Mouse (Mus musculus) intestine, embryonic 15.5 days (tissue): ENCODE measurements around the gene Grk2. TPM values are rescaled to one million over a fixed set of nuclear protein-coding genes. Genes with fewer than 3 reads are reported as not detected.

Source experiments
- ATAC-seq: fragments of 200-750 bp; cut with Nextera tagmentation; 2 replicates; pipeline ENCODE4 v1.8.0; 2017; ENCODE audit warnings: moderate TSS enrichment, moderate library complexity
- H3K27ac ChIP-seq: fragments of 300-500 bp; sonication (generic); 2 replicates; pipeline ENCODE4 v1.5.1; 2015; ENCODE audit warnings: mild to moderate bottlenecking, inconsistent platforms
- H3K27me3 ChIP-seq: fragments of 300-500 bp; sonication (generic); replicated peaks from 2 replicates; pipeline ENCODE4 v1.6.1; 2015; ENCODE audit warnings: inconsistent platforms
- H3K36me3 ChIP-seq: fragments of 300-500 bp; sonication (generic); 2 replicates; pipeline ENCODE4 v1.6.1; 2015; ENCODE audit warnings: inconsistent platforms
- H3K4me1 ChIP-seq: fragments of 300-500 bp; sonication (generic); replicated peaks from 2 replicates; pipeline ENCODE4 v1.6.1; 2015; ENCODE audit warnings: inconsistent platforms
- H3K4me2 ChIP-seq: fragments of 300-500 bp; sonication (generic); replicated peaks from 2 replicates; pipeline ENCODE4 v1.6.1; 2015; ENCODE audit warnings: mild to moderate bottlenecking, inconsistent platforms
- H3K4me3 ChIP-seq: fragments of 300-500 bp; sonication (generic); replicated peaks from 2 replicates; pipeline ENCODE4 v1.5.1; 2015; ENCODE audit warnings: inconsistent platforms
- H3K9ac ChIP-seq: fragments of 300-500 bp; sonication (generic); 2 replicates; pipeline ENCODE4 v1.6.1; 2015; ENCODE audit warnings: inconsistent platforms
- H3K9me3 ChIP-seq: fragments of 300-500 bp; sonication (generic); 2 replicates; pipeline ENCODE4 v1.6.1; 2016; ENCODE audit warnings: inconsistent platforms
- WGBS: fragments of 180-500 bp; shearing (Covaris S2); methylation state at CpG from one replicate; pipeline ENCODE4 v1.1.7; 2015; 5-methylcytosine and 5-hydroxymethylcytosine counted together
- polyA plus RNA-seq: library from polyadenylated mRNA; unstranded; fragments of >200 nt; fragmentation: Nextera tagmentation; extraction: Ambion mirVana; gene quantifications from 2 replicates; pipeline ENCODE4 v1.2.1, GENCODE M21; 2015

Grk2 gene
- polyA plus RNA-seq = 18.2 and 18.3 TPM in 2 replicates

- peak; percentile 87 for ATAC-seq
- WGBS = under 1% methylated on average over 32 of the region's 46 CpGs
- Histone ChIP-seq H3K27me3 (no peaks in the 10 kb centered on the region), H3K36me3 (no peaks in the 10 kb centered on the region), H3K27ac (peak within 1 kb of the TSS; percentile 89), H3K4me3 (peak within 1 kb of the TSS; percentile 96), H3K9ac (peak within 1 kb of the TSS; percentile 97), H3K9me3 (no peaks in the 10 kb centered on the region), H3K4me1 (peaks cover 37% of the 10 kb centered on the region), H3K4me2 (peak within 1 kb of the TSS; percentile 80)
Measured at GRCm38 (mm10) chr19:4306190-4306577, at the start of gene Grk2. Gene Grk2, minus strand, starts transcription at chr19:4306222.

- H3K27me3 ChIP-seq = no peaks in the 10 kb centered on the region
- H3K4me1 ChIP-seq = no peaks in the 10 kb centered on the region
- H3K9ac ChIP-seq = no peak overlapping the region
- H3K4me2 ChIP-seq = no peak overlapping the region
- peaks cover 25% of the 10 kb centered on the region for H3K36me3 ChIP-seq
- no peak for ATAC-seq
- H3K4me3 ChIP-seq = no peak overlapping the region
- no peak overlapping the region for H3K27ac ChIP-seq
- WGBS = 88% methylated on average over 2 of the region's 2 CpGs
- no peaks in the 10 kb centered on the region for H3K9me3 ChIP-seq
Measured at GRCm38 (mm10) chr19:4349455-4349854, 43.4 kb upstream of the Grk2 start.

- Histone ChIP-seq H3K36me3 (peaks cover 32% of the 10 kb centered on the region), H3K9ac (no peak overlapping the region), H3K4me2 (no peak overlapping the region), H3K27me3 (no peaks in the 10 kb centered on the region), H3K27ac (no peak overlapping the region), H3K9me3 (no peaks in the 10 kb centered on the region), H3K4me3 (no peak overlapping the region), H3K4me1 (no peaks in the 10 kb centered on the region)
- no peak for ATAC-seq
- 83% methylated on average over 1 of the region's 1 CpGs for WGBS
Measured at GRCm38 (mm10) chr19:4346479-4346878, 40.5 kb upstream of the Grk2 start.

- Histone ChIP-seq H3K36me3 (peaks cover 16% of the 10 kb centered on the region; the same call in 1 of the 2 replicates), H3K27me3 (no peaks in the 10 kb centered on the region), H3K4me2 (no peak overlapping the region), H3K4me3 (no peak overlapping the region), H3K4me1 (peaks cover 9% of the 10 kb centered on the region; the same call in 1 of the 2 replicates), H3K27ac (no peak overlapping the region), H3K9me3 (no peaks in the 10 kb centered on the region), H3K9ac (no peak overlapping the region)
- 38% methylated on average over 2 of the region's 2 CpGs for WGBS
- ATAC-seq = no peak
Measured at GRCm38 (mm10) chr19:4338162-4338561, 32.1 kb upstream of the Grk2 start.

- Histone ChIP-seq H3K27ac (peak overlapping the region; percentile 89), H3K4me1 (peaks cover 21% of the 10 kb centered on the region), H3K27me3 (no peaks in the 10 kb centered on the region), H3K9me3 (no peaks in the 10 kb centered on the region), H3K9ac (peak overlapping the region; percentile 63), H3K36me3 (peaks cover 3% of the 10 kb centered on the region; the same call in 1 of the 2 replicates), H3K4me3 (peak overlapping the region; percentile 50), H3K4me2 (peak overlapping the region; percentile 71)
- peak; percentile 98 for ATAC-seq
- under 1% methylated on average over 16 of the region's 16 CpGs for WGBS
Measured at GRCm38 (mm10) chr19:4333791-4334190, 27.8 kb upstream of the Grk2 start.

- H3K4me3 ChIP-seq = peak overlapping the region; percentile 50
- H3K27me3 ChIP-seq = no peaks in the 10 kb centered on the region
- peak overlapping the region; percentile 89 for H3K27ac ChIP-seq
- H3K9ac ChIP-seq = peak overlapping the region; percentile 63
- H3K9me3 ChIP-seq = no peaks in the 10 kb centered on the region
- WGBS = under 1% methylated on average over 13 of the region's 13 CpGs
- peak; percentile 37 for ATAC-seq
- H3K36me3 ChIP-seq = peaks cover 6% of the 10 kb centered on the region; the same call in 1 of the 2 replicates
- H3K4me2 ChIP-seq = peak overlapping the region; percentile 71
- peaks cover 21% of the 10 kb centered on the region for H3K4me1 ChIP-seq
Measured at GRCm38 (mm10) chr19:4333100-4333775, 27.2 kb upstream of the Grk2 start.

- Histone ChIP-seq H3K4me1 (peaks cover 21% of the 10 kb centered on the region), H3K9me3 (no peaks in the 10 kb centered on the region), H3K4me3 (peak overlapping the region; percentile 50), H3K36me3 (peaks cover 12% of the 10 kb centered on the region; the same call in 1 of the 2 replicates), H3K27me3 (no peaks in the 10 kb centered on the region), H3K27ac (peak overlapping the region; percentile 89), H3K4me2 (peak overlapping the region; percentile 71), H3K9ac (peak overlapping the region; percentile 63)
- 0% methylated on average over 4 of the region's 4 CpGs for WGBS
- peak; percentile 29; the same call in 1 of the 2 replicates for ATAC-seq
Measured at GRCm38 (mm10) chr19:4332653-4333052, 26.6 kb upstream of the Grk2 start.

GRCm38 (mm10) chr19:4331273-4331672 is 25.3 kb upstream of the Grk2 start:
- H3K4me1 ChIP-seq = peaks cover 21% of the 10 kb centered on the region
- peak overlapping the region; percentile 42; the same call in 1 of the 2 replicates for H3K27ac ChIP-seq
- peak overlapping the region; percentile 23 for H3K4me2 ChIP-seq
- no peaks in the 10 kb centered on the region for H3K27me3 ChIP-seq
- no peak overlapping the region; the same call in 1 of the 2 replicates for H3K9ac ChIP-seq
- H3K9me3 ChIP-seq = no peaks in the 10 kb centered on the region
- 0 out of 2 replicates have a peak, but pooled peaks have one; percentile 0 for ATAC-seq
- peaks cover 16% of the 10 kb centered on the region for H3K36me3 ChIP-seq
- 54% methylated on average over 3 of the region's 3 CpGs for WGBS
- no peak overlapping the region for H3K4me3 ChIP-seq

- Histone ChIP-seq H3K36me3 (peaks cover 20% of the 10 kb centered on the region), H3K9me3 (no peaks in the 10 kb centered on the region), H3K9ac (no peak overlapping the region; the same call in 1 of the 2 replicates), H3K27ac (peak overlapping the region; percentile 42; the same call in 1 of the 2 replicates), H3K27me3 (no peaks in the 10 kb centered on the region), H3K4me3 (no peak overlapping the region), H3K4me1 (peaks cover 21% of the 10 kb centered on the region), H3K4me2 (peak overlapping the region; percentile 23; the same call in 1 of the 2 replicates)
- 61% methylated on average over 2 of the region's 2 CpGs for WGBS
- ATAC-seq = no peak
Measured at GRCm38 (mm10) chr19:4330603-4331002, 24.6 kb upstream of the Grk2 start.

GRCm38 (mm10) chr19:4328737-4329304 is 22.8 kb upstream of the Grk2 start:
- Histone ChIP-seq H3K4me2 (no peak overlapping the region), H3K9me3 (no peaks in the 10 kb centered on the region), H3K27me3 (no peaks in the 10 kb centered on the region), H3K4me1 (peaks cover 12% of the 10 kb centered on the region), H3K36me3 (peaks cover 35% of the 10 kb centered on the region), H3K9ac (no peak overlapping the region), H3K4me3 (no peak overlapping the region), H3K27ac (no peak overlapping the region)
- 92% methylated on average over 8 of the region's 8 CpGs for WGBS
- ATAC-seq = no peak

- H3K9ac ChIP-seq = no peak overlapping the region
- no peaks in the 10 kb centered on the region for H3K9me3 ChIP-seq
- ATAC-seq = no peak
- no peak overlapping the region for H3K4me3 ChIP-seq
- peaks cover 45% of the 10 kb centered on the region for H3K36me3 ChIP-seq
- WGBS = 84% methylated on average over 1 of the region's 1 CpGs
- no peak overlapping the region for H3K27ac ChIP-seq
- H3K4me1 ChIP-seq = peaks cover 8% of the 10 kb centered on the region; the same call in 1 of the 2 replicates
- no peaks in the 10 kb centered on the region for H3K27me3 ChIP-seq
- no peak overlapping the region for H3K4me2 ChIP-seq
Measured at GRCm38 (mm10) chr19:4326881-4327280, 20.9 kb upstream of the Grk2 start.

GRCm38 (mm10) chr19:4326106-4326505 is 20.1 kb upstream of the Grk2 start:
- WGBS = 82% methylated on average over 3 of the region's 3 CpGs
- Histone ChIP-seq H3K4me1 (0 out of 2 replicates have a peak, but pooled peaks cover 8% of the 10 kb centered on the region), H3K27me3 (no peaks in the 10 kb centered on the region), H3K9me3 (no peaks in the 10 kb centered on the region), H3K9ac (no peak overlapping the region), H3K36me3 (peaks cover 47% of the 10 kb centered on the region), H3K4me3 (no peak overlapping the region), H3K27ac (no peak overlapping the region), H3K4me2 (no peak overlapping the region)
- ATAC-seq = no peak
